Mouse (Mus musculus) stomach, embryonic 16.5 days (tissue): ENCODE measurements around the gene Med19. TPM values are rescaled to one million over a fixed set of nuclear protein-coding genes. Genes with fewer than 3 reads are reported as not detected.

Experiments
- ATAC-seq: fragments of 200-750 bp; cut with Nextera tagmentation; 2 replicates; pipeline ENCODE4 v1.8.0; 2017; ENCODE audit warnings: moderate number of reproducible peaks, moderate TSS enrichment; ENCODE audit not compliant: insufficient read depth, low FRiP score
- H3K27ac ChIP-seq: fragments of 300-500 bp; sonication (generic); 2 replicates; pipeline ENCODE4 v1.5.1; 2014; ENCODE audit warnings: low read length
- H3K27me3 ChIP-seq: fragments of 300-500 bp; sonication (generic); 2 replicates; pipeline ENCODE4 v1.6.1; 2014; ENCODE audit warnings: low read length, control low read depth, mixed read lengths; ENCODE audit not compliant: control insufficient read depth, insufficient read depth
- H3K36me3 ChIP-seq: fragments of 300-500 bp; sonication (generic); 2 replicates; pipeline ENCODE4 v1.6.1; 2014; ENCODE audit warnings: low read length; ENCODE audit not compliant: control insufficient read depth, insufficient read depth
- H3K4me1 ChIP-seq: fragments of 300-500 bp; sonication (generic); 2 replicates; pipeline ENCODE4 v1.6.1; 2014; ENCODE audit warnings: low read length, control low read depth, mixed read lengths; ENCODE audit not compliant: control insufficient read depth, insufficient read depth
- H3K4me2 ChIP-seq: fragments of 300-500 bp; sonication (generic); 2 replicates; pipeline ENCODE4 v1.6.1; 2014; ENCODE audit warnings: low read depth, low read length, mixed read lengths
- H3K4me3 ChIP-seq: fragments of 300-500 bp; sonication (generic); replicated peaks from 2 replicates; pipeline ENCODE4 v1.5.1; 2014; ENCODE audit warnings: mild to moderate bottlenecking, low read length
- H3K9ac ChIP-seq: fragments of 300-500 bp; sonication (generic); 2 replicates; pipeline ENCODE4 v1.6.1; 2014; ENCODE audit warnings: low read length
- H3K9me3 ChIP-seq: fragments of 300-500 bp; sonication (generic); replicated peaks from 2 replicates; pipeline ENCODE4 v1.6.1; 2016; ENCODE audit warnings: low read length, control low read depth; ENCODE audit not compliant: control insufficient read depth
- WGBS: fragments of 180-500 bp; shearing (Covaris S2); extraction: QIAGEN DNeasy Blood & Tissue Kit; methylation state at CpG from one replicate; pipeline ENCODE4 v1.1.7; 2014; 5-methylcytosine and 5-hydroxymethylcytosine counted together
- polyA plus RNA-seq: library from polyadenylated mRNA; unstranded; fragments of >200 nt; fragmentation: Nextera tagmentation; extraction: Ambion mirVana; gene quantifications from 2 replicates; pipeline ENCODE4 v1.2.1, GENCODE M21; 2015

Med19 gene
- polyA plus RNA-seq, 1 experiment from 2014 or later = 28.3 TPM

GRCm38 (mm10) chr2:84714422-84714810 is 36.2 kb downstream of the Med19 start:
- ATAC-seq = peak; percentile 0; the same call in 1 of the 2 replicates
- H3K36me3 ChIP-seq = no peaks in the 10 kb centered on the region
- H3K4me3 ChIP-seq = peak overlapping the region; percentile 64
- WGBS = under 1% methylated on average over 26 of the region's 26 CpGs
- H3K4me1 ChIP-seq = peaks cover 14% of the 10 kb centered on the region
- peak overlapping the region; percentile 80 for H3K9ac ChIP-seq
- peak overlapping the region; percentile 96 for H3K27ac ChIP-seq
- no peaks in the 10 kb centered on the region for H3K27me3 ChIP-seq
- H3K4me2 ChIP-seq = peak overlapping the region; percentile 85
- H3K9me3 ChIP-seq = no peaks in the 10 kb centered on the region

DNA sequence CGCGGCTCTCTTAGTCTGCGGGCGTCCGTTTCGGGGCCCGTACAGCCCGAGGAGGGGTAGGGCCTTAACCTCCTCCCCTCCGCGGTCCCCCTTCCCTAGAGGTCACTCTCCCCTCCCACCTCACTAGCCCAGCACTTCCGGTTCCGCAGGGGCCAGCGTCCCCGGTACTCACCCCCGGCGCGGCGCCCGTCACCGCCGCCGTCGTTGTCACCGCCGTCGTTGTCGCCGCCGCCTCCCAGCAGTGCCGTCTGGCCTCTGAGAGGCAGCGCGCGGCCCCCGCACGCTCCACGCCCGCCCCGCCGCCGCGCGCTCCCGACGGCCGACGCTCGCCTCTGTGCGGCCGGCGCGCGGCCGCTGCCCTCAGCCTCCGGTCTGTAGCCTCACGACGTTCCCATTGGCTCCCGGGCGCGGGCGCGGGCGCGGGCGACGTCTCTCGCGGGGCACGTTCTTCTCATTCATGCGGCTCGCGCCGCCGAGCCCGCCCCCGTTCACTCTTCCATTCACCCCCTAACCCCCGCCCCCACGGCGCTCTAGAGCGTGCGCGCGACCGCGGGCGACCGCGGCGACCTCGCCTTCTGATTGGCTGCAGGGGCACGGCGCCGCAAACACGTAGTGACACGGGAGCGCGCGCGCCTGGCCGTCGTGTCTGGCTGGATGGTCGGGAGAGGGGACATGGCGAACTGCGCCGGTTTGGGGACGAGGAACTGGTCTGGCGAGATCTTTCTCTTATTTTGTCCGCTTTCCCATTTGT is 36.8 kb downstream of the Med19 start, which contains the start of gene Zdhhc5:
TSS of gene Zdhhc5 (minus strand) at position 370 of the 751 bp plus-strand sequence.
- Histone ChIP-seq H3K4me1 (peaks cover 14% of the 10 kb centered on the region), H3K4me2 (peak within 1 kb of the TSS; percentile 85), H3K9ac (peak within 1 kb of the TSS; percentile 80), H3K4me3 (peak within 1 kb of the TSS; percentile 64), H3K9me3 (no peaks in the 10 kb centered on the region), H3K27me3 (no peaks in the 10 kb centered on the region), H3K36me3 (no peaks in the 10 kb centered on the region), H3K27ac (peak within 1 kb of the TSS; percentile 96)
- peak; percentile 95 for ATAC-seq
- under 1% methylated on average over 102 of the region's 107 CpGs for WGBS

GRCm38 (mm10) chr2:84715562-84716361 is 37.6 kb downstream of the Med19 start:
- no peaks in the 10 kb centered on the region for H3K9me3 ChIP-seq
- WGBS = under 1% methylated on average over 33 of the region's 33 CpGs
- H3K27ac ChIP-seq = peak overlapping the region; percentile 96
- no peaks in the 10 kb centered on the region for H3K27me3 ChIP-seq
- ATAC-seq = peak; percentile 95
- H3K4me1 ChIP-seq = peaks cover 14% of the 10 kb centered on the region
- H3K9ac ChIP-seq = peak overlapping the region; percentile 77
- H3K4me3 ChIP-seq = peak overlapping the region; percentile 64
- H3K36me3 ChIP-seq = no peaks in the 10 kb centered on the region
- peak overlapping the region; percentile 79 for H3K4me2 ChIP-seq

DNA sequence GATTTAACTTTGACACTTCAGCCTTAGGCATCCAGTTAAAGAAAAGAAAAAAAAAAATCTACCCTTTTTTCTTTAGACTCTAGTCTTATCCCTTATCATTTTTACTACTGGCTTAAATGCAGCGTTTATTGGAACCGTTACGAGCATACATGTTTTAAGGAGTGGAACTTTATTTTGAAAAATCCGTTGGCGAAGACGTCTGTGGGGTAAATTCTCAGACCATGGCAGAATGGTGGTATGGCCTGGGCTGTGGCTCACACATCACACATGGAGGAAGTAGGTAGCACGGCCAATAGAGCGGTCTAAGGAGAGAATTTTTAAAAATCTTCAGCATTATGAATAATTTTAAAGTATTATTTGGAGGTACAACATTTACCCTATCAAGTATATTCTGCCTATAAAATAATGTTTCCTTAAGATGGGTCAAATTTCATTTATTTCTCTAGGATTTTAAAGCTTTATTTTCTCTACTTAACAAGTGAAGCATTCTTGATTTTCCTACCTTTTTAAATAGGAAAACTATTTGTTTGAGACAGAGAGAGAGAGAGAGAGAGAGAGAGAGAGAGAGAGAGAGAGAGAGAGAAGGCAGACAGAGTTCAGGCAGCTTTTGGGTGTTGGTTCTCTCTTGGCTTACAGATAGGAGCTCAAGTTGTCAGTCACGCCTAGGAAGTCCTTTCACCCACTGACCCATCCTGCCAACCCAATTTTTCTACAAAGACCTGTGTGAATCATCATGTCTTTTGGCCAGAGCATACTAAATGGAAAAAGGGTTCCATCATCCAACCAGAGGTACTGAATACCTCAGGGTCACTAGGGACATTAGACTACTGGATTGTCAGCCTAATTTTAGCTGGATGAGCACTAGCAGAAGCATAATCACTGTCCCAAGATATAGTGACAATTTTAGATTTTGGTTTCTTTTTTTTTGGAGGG is 38.5 kb downstream of the Med19 start:
- H3K9me3 ChIP-seq = no peaks in the 10 kb centered on the region
- H3K4me2 ChIP-seq = peak overlapping the region; percentile 79

GRCm38 (mm10) chr2:84717357-84717756 is 39.2 kb downstream of the Med19 start:
- Histone ChIP-seq H3K4me3 (no peak overlapping the region), H3K4me1 (peaks cover 11% of the 10 kb centered on the region), H3K36me3 (no peaks in the 10 kb centered on the region), H3K9ac (no peak overlapping the region), H3K27ac (no peak overlapping the region), H3K9me3 (no peaks in the 10 kb centered on the region), H3K27me3 (no peaks in the 10 kb centered on the region), H3K4me2 (no peak overlapping the region)
- no peak for ATAC-seq
- WGBS = 99% methylated on average over 4 of the region's 4 CpGs

More for the DNA sequence above, 38.5 kb downstream of the Med19 start:
- peak overlapping the region; percentile 90 for H3K27ac ChIP-seq
- no peaks in the 10 kb centered on the region for H3K36me3 ChIP-seq
- H3K9ac ChIP-seq = peak overlapping the region; percentile 77
- H3K4me1 ChIP-seq = peaks cover 14% of the 10 kb centered on the region
- 29% methylated on average over 9 of the region's 9 CpGs for whole genome bisulfite sequencing
- H3K27me3 ChIP-seq = no peaks in the 10 kb centered on the region
- ATAC-seq = no peak
- peak overlapping the region; percentile 64 for H3K4me3 ChIP-seq

DNA sequence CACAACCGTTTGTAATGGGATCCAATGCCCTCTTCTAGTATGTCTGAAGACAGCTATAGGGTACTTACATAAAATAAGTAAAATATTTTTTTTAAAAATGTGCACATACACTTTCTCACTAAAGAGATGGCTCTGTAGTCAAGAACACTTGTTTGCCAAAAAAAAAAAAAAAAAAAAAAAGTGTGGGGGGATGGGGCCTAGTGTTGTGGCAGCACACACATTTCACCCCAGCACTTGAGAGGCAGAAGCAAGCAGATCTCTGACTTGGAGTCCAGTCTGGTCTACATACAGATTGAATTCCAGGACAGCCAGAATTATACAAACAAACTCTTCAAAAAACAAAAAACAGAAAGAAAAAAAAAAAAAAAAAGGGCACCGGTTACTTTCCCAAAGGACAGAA is 42.5 kb downstream of the Med19 start:
- peaks cover 4% of the 10 kb centered on the region; the same call in 1 of the 2 replicates for H3K4me1 ChIP-seq
- no peak overlapping the region for H3K27ac ChIP-seq
- H3K27me3 ChIP-seq = no peaks in the 10 kb centered on the region
- no peak overlapping the region for H3K4me2 ChIP-seq
- H3K9ac ChIP-seq = no peak overlapping the region
- WGBS = 93% methylated on average over 2 of the region's 2 CpGs
- ATAC-seq = no peak
- no peak overlapping the region for H3K4me3 ChIP-seq
- H3K9me3 ChIP-seq = no peaks in the 10 kb centered on the region
- H3K36me3 ChIP-seq = 0 out of 2 replicates have a peak, but pooled peaks cover 9% of the 10 kb centered on the region

DNA sequence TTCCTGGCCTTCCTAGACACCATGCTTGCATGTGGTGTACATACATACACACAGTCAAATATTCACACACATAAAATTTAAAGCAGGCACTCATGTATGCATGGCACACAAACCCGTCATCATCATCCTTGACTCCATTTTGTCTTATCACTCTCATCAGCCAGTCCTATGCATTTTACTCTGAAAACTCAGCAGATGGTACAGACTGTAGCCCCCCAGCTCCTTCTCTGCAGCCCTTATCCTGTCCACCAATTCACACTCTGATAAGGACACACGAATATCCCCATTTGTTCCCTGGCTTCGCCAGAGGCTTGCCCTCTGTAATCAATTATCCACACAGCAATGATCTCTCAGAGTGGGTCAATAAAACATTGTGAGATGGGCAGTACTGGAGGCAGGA is 43.0 kb downstream of the Med19 start:
- Histone ChIP-seq H3K27ac (no peak overlapping the region), H3K4me1 (peaks cover 8% of the 10 kb centered on the region), H3K4me3 (no peak overlapping the region), H3K9ac (no peak overlapping the region), H3K27me3 (no peaks in the 10 kb centered on the region), H3K36me3 (0 out of 2 replicates have a peak, but pooled peaks cover 9% of the 10 kb centered on the region), H3K4me2 (no peak overlapping the region), H3K9me3 (no peaks in the 10 kb centered on the region)
- WGBS = 84% methylated on average over 3 of the region's 3 CpGs
- ATAC-seq = no peak

GRCm38 (mm10) chr2:84723856-84724255 is 45.7 kb downstream of the Med19 start:
- Histone ChIP-seq H3K27me3 (no peaks in the 10 kb centered on the region), H3K36me3 (0 out of 2 replicates have a peak, but pooled peaks cover 9% of the 10 kb centered on the region), H3K4me2 (no peak overlapping the region), H3K9me3 (no peaks in the 10 kb centered on the region), H3K4me3 (no peak overlapping the region), H3K27ac (no peak overlapping the region), H3K4me1 (peaks cover 10% of the 10 kb centered on the region), H3K9ac (no peak overlapping the region)
- no peak for ATAC-seq
- 92% methylated on average over 14 of the region's 14 CpGs for WGBS
